Mouse (Mus musculus) left cerebral cortex, postnatal 14 days (tissue): ENCODE measurements around the gene Klhl3. TPM values are rescaled to one million over a fixed set of nuclear protein-coding genes. Genes with fewer than 3 reads are reported as not detected.

Experiments used
- DNase-seq, 2 experiments: peaks; one replicate each; pipeline ENCODE4 v3.0.0; 2021 to 2022; ENCODE audit warnings: low spot score in 2 of 2, mixed read lengths in 1 of 2
- intact Hi-C: fragments of 180-260 bp; cut with DNase I; formaldehyde crosslinking; loops from one replicate; pipeline ENCODE4 v1.15.1; 2025
- microRNA-seq, 2 experiments: library from miRNA; unstranded; fragments of <30 nt; microRNA quantifications; one replicate each; pipeline ENCODE4 v1.2.0; 2022
- total RNA-seq, 2 experiments: library from RNA; stranded (reverse); gene quantifications; 2 replicates each; pipeline ENCODE4 v1.2.3; 2021

Gene Klhl3
- total RNA-seq, 2 experiments from 2014 or later = 28.0 to 30.2 TPM

- DNase-seq = no peak
- intact Hi-C loops = no loop called here
These were observed 111.6 kb downstream of the Klhl3 start for GRCm38 (mm10) chr13:58001792-58002191.

DNA sequence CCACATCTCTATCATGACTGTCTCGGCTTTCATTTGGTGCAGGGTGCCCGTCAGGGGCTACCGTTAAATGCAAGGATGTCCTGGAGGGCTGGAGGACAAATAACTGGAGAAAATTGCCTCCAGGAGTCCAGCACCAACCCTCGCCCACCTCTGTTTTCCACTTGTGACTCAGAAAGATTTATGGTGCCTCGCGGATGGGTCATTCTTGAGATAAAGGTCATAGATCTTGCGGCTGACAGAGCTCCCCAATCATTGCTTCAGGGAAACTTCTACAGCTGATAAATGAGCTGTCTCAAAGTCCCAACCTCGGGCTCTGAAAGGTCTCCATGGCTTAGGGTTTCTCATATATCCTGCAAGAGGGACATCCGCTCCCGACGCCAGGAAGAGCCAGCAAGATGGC, 116.9 kb downstream of the Klhl3 start:
- DNase-seq = no peak
- intact Hi-C loops = no loop called here

- no peak for DNase-seq
- intact Hi-C loops = no loop called here
These were observed 117.5 kb downstream of the Klhl3 start for GRCm38 (mm10) chr13:57995864-57996263.

DNA sequence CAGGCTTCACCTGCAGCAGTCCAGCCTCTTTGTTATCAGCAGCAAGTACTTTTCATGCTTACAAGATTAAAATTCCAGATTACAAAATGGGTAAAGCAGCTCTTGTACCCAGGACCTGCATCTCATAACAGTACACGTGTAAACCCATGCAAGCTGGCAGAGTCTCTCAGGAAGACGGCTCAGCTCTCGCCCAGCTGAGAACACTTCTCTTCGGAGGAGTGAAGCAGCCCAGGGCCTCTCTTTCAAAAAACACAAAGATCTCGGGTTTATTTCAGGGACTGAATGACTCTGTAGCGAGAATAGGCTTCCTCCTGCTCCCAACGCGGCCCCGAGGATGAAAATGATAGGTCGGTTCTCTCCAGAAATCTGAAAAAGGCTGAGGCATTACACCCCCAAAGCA, 128.8 kb downstream of the Klhl3 start:
- peak; percentile 41 to 67 for DNase-seq
- intact Hi-C loops = no loop called here

- intact Hi-C loops = no loop called here
- no peak for DNase-seq
These were observed 129.2 kb downstream of the Klhl3 start for GRCm38 (mm10) chr13:57984163-57984562.

- no peak for DNase-seq
- intact Hi-C loops = no loop called here
These were observed 130.1 kb downstream of the Klhl3 start for GRCm38 (mm10) chr13:57983330-57983729.

DNA sequence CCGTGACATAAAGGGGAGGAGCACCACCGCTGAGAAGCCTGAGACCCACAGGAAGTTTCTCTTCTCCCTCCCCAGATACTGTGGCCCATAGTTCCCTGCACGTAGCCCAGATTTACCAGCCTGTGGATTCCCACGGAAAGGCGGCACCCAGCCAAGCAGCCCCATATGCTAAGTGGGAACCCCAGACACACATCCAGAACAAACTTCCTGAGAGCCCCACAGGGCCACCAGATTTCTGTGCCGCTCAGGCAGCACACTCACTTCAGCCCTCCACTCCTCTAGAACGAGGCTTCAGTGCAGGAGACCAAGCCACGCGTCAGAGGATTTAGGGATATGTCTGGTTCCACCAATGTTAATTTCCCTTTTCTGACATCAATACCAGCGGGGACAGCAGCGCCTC, 130.5 kb downstream of the Klhl3 start:
- peak; percentile 44 to 52 for DNase-seq
- intact Hi-C loops = no loop called here

DNA sequence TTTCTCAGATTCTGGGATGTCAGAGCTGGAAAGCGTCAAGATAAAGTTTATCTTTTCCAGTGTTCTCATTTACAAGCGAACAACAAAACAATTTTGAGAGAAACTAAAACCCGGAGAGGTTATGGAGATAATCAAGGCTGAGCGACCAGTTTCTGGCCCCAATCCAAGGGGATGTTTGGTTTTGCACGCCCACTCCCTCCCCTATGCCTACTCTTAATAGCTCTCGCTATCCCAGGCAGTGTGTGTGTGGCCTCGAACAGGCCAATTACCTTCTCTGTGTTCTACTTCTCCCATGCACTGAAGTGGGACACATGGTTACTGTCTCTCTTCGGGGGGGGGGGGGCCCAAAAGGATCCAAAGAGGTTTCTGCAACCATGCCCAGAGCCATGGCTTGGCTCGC, 132.7 kb downstream of the Klhl3 start:
- intact Hi-C loops = no loop called here
- no peak for DNase-seq

GRCm38 (mm10) chr13:57980071-57980470, 133.3 kb downstream of the Klhl3 start:
- intact Hi-C loops = no loop called here
- DNase-seq = no peak

GRCm38 (mm10) chr13:57978931-57979330, 134.5 kb downstream of the Klhl3 start:
- DNase-seq = no peak
- intact Hi-C loops = no loop called here

DNA sequence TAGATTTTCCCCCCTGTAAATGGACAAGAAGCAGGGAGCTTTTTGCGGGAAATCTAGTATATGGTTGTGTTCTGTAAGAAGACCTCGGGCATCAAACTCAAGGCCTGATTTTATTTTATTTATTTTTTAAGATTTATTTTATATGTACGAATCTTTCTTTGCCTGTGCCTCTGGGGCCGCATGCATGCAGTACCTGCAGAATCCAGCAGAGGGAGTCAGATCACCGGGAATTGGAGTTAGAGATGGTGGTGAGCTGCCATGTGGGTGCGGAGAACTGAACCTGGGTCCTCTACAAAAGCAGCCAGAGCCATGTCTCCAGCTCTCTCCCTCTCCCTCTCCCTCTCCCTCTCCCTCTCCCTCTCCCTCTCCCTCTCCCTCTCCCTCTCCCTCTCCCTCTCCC, 135.7 kb downstream of the Klhl3 start:
- DNase-seq = no peak
- intact Hi-C loops = no loop called here

GRCm38 (mm10) chr13:57965658-57966057, 147.7 kb downstream of the Klhl3 start:
- intact Hi-C loops = no loop called here

DNA sequence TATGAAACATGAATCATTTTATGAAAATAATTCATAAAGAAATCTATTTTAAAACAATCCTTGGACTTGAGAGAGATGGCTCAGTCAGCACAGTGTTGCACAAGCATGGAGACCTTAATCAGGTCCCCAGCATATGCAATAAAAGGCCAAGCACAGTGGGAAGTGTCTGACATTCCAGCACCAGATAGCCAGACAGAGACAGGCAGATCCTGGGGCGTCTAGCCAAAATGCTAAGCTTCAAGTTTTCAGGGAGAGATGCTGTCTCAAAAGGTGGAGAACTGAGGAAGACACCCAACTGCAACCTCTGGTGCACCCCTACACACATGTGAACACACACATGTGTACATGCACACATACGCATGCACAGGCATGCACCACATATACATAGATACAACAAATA, 153.1 kb downstream of the Klhl3 start:
- intact Hi-C loops = no loop called here
- no peak for DNase-seq

More at GRCm38 (mm10) chr13:57965658-57966057, 147.7 kb downstream of the Klhl3 start:
- DNase-seq = no peak

DNA sequence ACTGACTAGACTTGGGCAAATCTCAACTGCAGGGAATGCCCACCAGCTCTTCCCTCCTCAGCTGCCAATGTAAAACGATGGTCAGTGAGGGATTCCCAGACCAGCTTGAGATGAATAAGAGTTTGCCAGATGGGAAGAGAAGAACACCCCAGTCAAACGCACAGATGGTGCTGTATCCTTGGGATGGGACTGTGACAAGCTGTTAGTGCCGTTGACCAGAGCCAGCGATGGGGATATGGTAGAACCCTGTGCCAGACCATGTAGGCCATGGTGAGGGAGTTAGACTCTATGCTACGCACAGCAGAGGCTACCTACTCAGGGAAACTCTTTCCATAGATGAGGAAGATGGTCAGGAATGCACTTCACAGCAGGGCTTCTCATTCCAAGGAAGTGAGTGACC, 153.6 kb downstream of the Klhl3 start:
- no peak for DNase-seq
- intact Hi-C loops = no loop called here

Small RNA genes lying within 50 kb of the gene (microRNA-seq; reads per million reads assigned to microRNA genes)
- 1,407 to 2,519 reads per million in 2 experiments for gene Mir874

Other genes with a start within 250 kb of the Klhl3 start
- gene Spock1, start 205.3 kb downstream of the Klhl3 start, total RNA-seq = 100 to 1,000 TPM; 297 to 320 TPM
- gene Hnrnpa0, start 15.0 kb upstream of the Klhl3 start, total RNA-seq = 100 to 1,000 TPM; 125 to 136 TPM
- gene Idnk, start 44.1 kb upstream of the Klhl3 start, total RNA-seq = 10 to 100 TPM; 21.5 to 21.9 TPM
- 100 to 1,000 TPM; 129 to 140 TPM for gene Ubqln1, start 102.1 kb upstream of the Klhl3 start, total RNA-seq
- gene Gkap1, start 162.1 kb upstream of the Klhl3 start, total RNA-seq = 10 to 100 TPM; 13.7 to 18.4 TPM
- 1 to 10 TPM; 2.6 to 3.3 TPM for gene Kif27, start 245.5 kb upstream of the Klhl3 start, total RNA-seq